Mouse (Mus musculus) kidney, postnatal 36 days (tissue): ENCODE data around the gene Mapk11.
A peak's percentile ranks its signal among the peaks of the same experiment; 100 is the strongest.

Experiments used
- DNase-seq, 2 experiments: peaks; one replicate each; pipeline ENCODE4 v3.0.0; 2021 to 2022; ENCODE audit warnings: mixed read lengths in 2 of 2

Gene Mapk11

DNA sequence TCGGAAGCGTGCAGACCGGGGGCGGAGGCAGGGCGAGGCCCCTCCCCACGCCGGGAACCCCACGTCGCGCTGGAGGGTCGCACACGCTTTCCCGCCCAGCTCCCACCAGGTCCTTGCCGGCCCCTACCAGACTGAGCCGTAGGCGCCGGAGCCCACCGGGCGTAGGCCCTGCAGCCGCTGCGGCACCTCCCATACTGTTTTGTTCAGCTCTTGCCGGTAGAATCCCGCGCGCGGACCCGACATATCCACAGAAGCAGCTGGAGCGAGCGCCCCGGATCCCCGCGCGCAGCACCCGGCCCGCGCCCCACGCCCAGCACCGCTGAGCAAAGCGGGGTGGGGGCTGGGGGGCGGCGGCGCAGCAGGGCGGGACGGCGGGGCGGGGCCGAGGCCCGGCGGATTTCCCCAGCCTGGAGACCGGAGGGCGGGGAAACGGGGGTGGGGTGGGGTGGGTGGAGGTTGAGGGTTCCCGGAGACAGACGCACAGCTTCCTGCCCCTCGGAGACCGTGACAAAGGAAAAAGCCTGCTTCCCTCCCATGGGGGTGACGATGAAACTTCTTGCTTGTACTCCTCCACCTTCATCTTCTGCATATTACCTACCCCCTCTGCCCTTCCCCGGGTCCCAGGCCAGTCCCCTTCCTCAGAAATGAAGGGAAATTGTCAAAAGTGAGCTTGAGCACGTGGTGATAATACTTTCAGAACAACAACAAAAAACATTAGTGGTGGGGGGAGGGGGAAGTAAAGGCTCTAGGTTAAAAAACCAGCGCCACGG lies at the start of gene Mapk11:
Gene Mapk11, minus strand, starts transcription at position 358 of the 770 bp plus-strand sequence.
- DNase-seq = peak; percentile 54 to 73

DNA sequence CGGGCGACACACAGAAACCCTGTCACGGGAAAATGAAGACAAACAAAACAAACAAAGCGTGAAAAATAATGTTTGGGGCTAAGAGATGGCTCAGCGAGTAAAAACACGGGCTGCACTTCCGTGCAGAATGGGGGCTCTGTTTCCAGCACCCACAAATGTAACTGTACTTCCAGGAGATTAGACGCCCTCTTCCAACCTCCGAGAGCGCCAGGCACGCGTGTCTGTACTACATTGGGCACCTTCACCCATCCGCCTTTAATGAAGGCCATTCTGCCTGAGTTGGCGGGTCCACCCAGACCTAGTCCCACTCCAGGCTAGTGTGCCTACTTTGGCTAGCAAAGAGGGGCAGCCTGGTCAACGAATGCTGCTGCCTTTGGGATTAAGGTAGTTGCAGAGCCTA lies 47.6 kb upstream of the Mapk11 start:
- no peak for DNase-seq

DNA sequence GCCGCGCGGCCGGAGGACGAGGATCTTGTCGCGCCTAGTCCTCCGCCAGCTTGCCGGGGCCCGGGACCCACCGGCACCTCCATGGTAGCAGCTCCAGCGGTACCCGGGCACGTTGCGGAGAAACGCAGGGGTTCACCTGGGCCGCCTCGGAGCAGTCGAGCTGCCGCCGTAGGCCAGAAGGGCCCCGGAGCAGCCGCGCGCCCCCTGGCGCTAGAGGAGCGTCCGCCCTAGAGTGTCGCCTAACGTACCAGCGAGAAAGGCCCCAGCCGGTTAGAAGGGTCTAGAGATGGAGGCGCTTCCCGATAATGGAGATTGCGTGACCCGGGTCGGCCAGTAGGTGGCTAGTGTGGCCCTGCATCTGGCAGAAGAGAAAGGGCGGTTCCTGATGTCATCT lies 46.9 kb upstream of the Mapk11 start, which contains the start of gene Dennd6b:
Gene Dennd6b, minus strand, starts transcription at position 184 of the 394 bp plus-strand sequence.
- DNase-seq = peak; percentile 97 to 98

DNA sequence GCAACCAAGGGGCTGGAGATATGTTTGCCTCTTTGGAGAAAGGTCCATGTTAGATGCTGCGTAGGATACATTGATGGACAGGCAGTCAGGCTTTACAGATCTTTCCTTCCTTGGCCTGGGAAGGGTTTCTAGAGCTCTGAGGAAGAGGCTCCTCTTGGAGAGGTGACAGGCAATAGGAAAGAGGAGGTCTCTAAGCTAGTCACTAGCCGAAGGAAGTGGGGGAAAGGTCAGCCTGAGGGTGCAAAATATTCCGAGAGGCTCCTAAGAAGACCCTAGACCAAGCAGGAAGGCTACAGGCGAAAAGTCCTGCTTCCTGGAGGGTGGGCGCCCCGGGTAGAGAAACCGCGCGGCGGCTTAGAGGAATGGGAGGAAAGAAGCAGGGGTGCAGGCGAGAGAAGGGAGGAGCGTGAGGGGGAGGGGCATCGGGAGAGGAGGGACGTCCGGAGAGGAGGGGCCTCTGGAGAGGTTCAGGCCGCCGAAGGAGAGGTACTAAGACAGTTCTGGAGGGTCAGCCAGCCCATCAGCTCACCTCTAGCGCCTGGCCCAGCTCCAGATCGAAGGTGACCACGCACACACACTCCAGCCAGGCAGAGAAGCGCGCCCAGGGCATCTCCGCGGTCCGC lies 46.4 kb upstream of the Mapk11 start:
- DNase-seq = peak; percentile 95 to 97

DNA sequence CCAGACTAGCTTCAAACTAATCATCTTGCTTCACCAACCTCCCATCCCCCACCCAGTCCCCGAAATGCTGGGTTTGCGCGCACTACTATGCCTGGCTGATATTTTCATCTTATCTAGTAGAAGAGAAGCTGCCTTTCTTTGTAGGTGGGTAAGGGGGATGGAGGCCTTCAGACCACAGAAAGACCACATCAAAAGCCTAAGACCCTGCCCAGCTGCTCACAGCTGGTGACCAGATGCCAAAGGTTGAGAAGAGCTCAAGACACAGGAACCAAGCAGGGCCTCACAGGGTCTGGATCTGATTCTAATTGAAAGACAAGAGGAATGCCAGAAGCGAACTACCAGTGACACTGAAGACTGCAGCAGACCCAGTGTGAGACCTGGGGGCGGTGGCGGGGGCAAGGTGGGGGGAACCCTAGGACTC lies 45.8 kb upstream of the Mapk11 start:
- peak in 1 of 2 experiments; percentile 22 for DNase-seq

DNA sequence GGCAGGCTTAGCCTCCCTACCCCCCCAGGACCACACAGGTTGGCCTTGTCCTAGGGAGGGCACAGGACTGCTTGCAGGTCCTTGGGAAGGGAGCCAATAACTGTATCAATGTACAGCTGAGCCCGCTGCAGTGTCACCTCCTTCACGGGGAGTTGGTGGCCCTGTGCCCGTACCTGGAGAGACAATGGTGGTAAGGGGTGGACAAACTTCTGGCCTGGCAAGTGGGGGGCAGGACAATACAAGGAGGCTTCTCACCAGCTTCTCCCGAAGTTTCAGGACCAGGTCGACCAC lies 35.5 kb upstream of the Mapk11 start:
- DNase-seq = no peak

DNA sequence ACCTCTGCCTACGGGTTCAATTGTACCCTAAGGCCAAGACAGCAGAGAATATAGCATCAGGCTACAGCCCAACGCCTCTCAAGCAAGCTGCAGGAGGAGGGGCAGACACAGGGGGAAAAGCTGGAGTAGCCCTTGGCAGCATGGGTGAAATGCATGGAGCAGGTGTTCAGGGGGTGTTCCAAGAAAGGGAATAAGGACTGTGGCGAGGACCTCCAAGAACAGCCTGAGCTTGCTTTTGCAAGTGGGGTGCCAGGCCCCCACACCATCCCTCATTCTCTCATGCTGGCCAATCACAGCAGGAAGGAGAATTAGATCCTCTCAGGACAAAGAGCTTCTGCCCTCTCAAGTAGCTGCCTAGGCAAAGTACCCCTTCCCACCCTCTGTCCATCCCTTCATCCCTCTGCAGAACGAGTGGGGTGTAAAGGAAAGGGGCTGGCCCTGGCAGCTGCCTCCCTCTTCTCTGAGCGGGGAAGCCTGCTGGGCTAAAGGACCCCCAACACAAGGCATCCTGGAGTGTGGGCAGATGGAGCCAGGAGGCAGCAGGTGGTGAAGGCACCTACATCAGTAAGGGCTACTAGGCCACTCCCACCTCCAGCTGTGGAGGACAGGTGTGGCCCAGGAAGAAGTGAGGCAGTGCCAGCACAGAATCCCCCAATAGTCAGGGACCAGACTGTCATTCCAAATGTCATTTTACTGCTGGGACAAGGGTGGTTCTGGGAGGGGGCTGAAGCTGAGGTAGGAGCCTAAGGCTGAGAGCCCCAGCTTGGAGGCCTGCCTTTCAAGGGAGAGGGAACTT lies 34.9 kb upstream of the Mapk11 start:
- no peak for DNase-seq

DNA sequence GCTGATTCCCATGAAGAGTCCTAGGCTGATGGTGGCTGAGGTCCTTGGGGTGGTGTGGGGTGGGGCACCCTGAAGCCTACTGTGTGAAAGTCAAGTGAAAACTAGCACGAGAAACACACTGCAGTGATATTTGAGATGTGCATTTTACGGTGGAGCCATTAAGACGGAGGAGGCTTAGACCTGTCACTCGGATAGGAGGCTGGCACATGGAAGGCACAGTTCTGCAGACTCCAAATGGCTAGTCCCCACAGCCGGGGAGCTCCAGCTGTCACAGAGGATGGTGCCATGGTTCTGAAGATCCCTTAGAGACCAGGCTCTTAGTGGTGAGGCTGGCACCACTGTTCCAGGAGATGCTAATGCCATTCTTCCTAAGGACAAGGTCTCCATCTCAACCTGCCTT lies 33.4 kb upstream of the Mapk11 start:
- no peak for DNase-seq

DNA sequence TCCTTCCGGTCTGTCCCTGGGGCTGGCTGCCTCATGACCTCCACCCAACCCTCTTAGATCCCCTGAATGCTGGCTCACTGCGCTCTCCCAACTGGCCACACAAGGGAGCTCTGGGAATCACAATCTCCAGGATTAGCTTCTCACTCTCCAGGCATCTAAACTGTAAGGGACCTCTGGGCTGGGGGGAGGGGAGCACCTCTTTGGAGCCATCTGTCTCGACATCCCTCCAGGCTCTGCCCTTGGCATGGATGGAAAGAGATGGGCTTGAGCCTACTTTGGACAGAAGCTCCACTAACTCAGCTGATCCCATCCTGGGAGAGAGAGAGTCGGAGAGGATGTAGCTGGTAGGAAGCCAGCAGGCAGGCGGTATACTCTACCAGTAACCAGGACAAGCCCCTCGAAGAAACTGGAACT lies 32.9 kb upstream of the Mapk11 start:
- peak; percentile 53 to 61 for DNase-seq

DNA sequence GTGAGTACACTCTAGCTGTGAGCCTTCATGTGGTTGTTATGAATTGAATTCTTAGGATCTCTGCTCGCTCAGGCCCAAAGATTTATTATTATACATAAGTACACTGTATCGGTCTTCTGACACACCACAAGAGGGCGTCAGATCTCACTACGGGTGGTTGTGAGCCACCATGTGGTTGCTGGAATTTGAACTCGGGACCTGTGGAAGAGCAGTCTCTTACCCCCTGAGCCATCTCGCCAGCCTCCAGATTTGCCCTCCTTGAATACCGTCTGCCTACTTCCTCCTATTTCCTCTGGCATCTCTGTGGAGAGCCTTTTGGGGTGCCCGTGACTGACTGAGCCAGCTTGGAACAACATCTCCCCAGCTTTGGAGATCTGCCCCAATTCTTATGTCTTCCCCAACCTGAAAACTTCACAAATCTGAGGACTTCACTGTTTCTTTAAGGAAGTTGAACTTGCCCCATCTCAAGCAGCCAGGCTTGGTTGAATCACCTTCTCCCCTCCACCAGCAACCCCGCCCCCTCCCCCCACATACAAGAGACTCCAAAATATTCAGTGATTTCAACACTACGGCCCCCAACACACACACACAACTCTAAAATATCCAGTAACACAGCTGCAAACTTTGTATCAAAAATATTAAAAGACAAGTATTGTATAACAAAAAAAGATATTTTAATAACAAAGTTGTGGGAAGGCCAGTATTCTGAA lies 32.3 kb upstream of the Mapk11 start:
- no peak for DNase-seq

DNA sequence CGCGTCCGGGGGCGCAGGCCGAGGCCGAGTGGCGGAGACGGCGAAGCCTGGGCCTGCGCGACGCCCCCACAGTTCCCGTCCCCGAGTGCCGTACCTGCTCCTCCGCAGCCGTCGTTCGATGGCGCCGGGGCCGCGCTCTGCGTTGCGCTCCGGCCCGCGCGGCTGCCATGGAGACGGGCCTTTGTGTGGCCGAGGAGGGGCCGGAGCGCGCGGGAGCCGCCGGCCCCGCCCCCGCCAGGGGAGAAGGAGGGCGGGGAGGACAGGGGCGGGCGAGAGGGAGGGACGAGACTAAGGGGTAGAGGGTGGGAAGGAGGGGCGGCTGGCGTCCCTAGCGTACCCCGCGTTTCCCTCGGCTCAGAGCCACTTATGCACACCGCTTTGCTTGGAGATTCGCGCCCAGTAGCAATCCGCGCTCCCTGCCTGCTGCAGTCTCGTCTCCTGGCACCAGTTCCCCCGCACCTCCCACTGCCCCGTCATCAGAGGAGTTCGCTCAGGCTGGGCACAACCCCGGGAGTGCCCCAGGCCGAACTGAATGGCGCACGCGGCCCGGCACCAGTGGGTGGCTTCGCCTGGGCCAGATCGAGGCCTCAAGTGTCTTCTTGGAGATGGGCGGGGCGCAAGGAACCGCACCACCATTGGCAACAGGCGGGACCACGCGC lies 31.3 kb upstream of the Mapk11 start, which contains the start of gene Plxnb2:
Gene Plxnb2, minus strand, starts transcription at position 218 of the 659 bp plus-strand sequence.
- peak; percentile 84 to 92 for DNase-seq

DNA sequence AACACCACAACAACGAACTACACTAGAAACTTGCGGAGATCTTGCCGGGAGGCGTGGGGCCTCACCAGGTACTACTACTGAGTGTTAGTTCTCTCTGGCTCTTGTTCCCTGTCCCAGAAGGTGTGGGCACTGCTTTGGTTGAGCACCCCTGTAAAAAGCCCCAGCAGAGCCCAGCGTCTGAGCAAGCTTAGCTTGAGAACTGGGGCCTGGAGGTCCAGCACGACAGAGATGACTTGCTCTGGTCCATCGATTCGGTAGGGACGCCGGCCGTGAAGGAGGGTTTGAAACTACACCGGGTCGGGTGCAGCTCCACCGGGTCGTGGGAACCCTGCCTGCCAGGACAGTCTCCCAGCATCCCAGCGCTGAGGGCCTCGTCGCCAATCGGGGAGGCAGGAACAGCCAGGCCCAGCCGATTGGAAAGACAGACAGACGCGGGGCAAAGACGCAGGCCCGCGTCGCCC lies 30.7 kb upstream of the Mapk11 start:
- peak in 1 of 2 experiments; percentile 63 for DNase-seq

DNA sequence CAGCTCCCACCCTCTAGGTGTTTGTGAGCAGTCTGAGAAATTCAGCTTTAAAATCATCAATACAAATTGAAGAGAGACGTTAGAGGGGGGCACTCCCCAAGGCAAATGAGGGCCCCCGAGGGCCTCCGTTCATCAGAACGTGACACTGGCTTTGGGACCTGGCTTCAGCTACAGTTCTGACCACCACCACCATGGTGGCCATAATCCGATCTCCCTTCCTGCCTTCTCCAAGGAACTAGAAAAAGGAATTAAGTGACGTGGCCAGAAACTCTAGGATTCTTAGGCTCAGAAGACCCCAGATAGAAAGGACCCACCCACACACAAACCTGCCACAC lies 30.2 kb upstream of the Mapk11 start:
- no peak for DNase-seq

DNA sequence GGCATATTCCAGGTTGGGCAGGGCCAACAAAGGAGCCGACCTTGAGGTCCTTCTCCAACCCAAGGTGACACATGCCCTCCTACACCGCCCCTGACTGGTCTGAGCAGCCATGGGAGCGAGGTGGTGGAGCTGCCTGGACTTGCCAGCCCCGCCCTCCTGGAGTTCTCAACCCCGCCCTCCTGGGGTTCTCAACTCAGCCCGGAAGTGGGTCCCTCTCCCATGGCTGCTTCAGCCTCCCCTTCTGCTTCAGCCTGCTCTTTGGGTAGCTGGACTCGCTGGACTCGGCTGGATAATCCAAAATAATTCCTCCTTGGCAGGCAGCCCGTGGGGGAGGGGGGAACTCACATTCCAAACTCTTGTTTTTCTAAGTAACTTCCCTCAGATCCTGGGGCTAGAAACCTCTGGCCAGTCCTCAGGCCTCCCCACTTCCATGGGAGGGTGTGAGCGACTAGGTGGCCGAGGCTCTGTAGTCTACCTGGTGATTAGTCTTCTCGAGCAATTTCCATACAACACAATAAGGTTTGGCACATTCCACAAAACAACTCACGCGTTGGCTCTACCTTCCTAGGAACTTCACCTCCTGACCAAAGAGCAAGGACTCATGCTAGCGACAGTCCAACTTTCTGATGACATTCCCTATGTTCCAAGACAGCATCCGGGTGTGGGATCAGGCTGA lies 29.7 kb upstream of the Mapk11 start:
- peak; percentile 92 to 96 for DNase-seq

DNA sequence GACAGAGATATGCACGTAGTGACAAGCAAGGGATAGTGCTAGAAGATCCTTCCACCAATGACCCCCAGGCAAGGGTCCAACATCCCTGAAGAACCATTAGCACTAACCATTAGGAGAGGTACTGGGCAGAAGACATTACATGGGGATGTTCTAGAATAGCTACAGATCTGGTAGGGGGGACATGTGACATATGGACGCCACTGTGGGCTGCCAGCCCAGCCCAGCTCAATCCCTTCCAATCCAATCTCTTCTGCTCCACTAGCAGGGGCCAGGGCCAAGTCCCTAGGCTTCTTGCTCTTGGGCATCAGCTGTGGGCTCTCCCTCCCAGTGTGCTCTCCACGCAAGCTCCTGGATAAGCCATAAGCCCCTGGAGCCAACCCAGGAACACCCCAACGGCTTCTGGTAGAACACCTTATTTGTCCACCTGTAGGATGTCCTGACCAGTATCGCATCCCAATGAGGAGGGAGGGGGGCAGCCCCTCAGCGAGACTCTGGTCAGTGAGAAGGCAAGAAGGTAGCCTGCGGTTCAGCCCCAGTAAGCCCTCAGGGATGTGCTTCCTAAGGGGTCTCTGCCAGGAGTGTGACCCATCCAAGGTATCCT lies 28.9 kb upstream of the Mapk11 start:
- DNase-seq = no peak

DNA sequence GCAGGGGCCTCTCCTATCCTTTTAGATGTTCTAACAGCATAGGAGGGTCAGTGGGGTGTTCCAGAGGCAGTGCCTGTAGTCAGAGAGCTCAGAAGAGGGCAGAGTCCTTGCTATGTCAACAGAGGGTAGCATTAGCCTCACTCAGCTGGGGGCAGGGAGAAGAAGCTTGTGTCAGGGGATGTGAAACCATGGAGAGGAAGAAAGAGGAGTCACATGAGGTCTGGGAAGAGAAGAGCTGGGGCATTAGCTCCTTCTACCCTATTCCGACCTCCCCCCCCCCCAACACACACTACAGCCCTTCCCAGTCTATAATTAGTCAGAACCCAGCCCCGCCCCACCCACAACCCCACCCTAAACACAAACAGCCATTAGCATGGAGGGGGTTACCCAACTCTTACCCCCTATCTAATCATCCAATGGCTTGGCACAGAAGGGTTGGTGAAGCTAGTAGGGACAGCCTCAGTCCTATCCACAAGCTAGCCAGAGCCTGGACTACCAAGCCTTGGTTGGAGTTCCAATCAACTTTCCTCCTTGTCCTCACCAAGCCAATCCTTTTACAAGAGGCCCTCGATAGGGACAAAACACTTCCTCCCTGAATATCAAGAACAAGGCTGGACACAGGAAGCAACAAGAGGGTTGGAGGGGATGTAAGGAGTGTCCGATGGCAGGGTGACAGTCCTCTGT lies 28.3 kb upstream of the Mapk11 start:
- DNase-seq = peak; percentile 54 to 56

DNA sequence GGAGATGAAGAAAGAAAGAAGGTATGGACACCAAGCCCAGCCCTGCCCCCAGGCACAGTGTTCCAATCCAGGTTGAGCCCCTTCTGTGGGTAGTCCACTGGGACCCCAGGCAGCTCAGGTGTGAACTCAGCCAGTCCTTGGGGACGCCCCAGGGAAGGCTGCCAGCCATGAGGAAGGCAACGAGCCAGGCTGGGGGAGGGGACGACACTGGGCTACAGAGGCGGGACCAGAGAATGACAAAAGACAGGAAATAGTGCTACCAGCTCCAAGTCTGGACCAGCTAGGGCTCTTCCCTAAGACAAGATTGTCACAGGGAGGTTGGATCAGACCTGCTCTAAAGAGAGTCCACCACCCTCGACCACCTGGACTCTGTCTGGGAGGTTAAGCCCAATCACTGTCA lies 27.7 kb upstream of the Mapk11 start:
- peak; percentile 94 to 96 for DNase-seq

DNA sequence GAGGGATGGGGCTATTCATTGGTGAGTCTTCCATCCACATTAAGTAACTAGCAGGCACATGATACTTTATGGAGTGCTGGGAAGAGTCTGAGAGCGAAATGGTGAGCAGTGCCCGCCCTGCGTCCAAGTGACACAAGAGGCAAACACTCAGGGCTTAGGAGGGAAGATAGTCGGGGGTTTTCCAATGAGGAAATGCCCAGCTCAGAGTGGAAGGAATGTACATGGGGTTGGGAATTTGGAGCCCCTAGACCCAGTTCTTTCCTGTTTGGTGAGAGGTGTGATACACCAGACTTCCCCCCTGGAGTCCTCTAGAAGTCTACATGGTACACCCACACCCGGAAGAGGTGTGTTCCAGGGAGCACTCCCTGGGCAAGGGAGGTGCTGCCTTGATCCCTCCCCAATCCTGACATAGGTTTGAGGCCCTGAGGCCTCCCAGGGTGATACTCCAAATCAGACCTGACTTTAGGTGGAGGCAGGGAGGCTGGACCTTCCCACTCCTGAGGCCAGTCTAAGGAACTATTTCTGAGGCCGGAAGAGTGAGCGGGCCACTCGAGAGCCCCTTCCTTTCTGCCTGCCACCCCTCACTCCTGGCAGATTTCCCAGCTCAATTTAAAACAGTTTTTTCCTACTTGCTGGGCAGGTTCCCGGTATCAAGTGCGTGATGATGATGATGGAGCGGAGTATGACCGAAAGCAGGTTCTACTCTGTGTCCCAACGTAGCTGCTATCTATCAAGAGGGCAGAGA lies 26.2 kb upstream of the Mapk11 start:
- no peak for DNase-seq

DNA sequence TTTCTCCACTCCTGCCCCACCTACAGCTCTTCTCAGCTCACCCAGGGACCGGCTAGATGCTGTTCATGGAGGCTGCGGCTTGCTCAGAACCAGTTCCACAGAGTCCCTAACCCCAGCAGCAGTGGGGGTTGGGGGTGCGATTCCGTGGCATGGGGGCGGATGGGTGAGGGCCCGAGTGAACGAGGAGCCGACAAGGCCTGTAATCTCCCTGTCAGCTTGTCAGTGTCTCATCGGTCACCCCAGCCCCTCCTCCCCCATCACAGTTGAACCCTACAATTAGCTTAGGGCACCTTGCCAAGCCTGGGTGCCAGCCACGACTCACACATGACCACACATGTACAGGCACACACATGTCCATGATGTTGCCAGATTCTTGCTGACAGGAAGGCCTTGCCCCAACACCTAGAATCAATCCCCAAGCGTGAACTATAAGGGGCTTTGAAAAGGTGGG lies 25.5 kb upstream of the Mapk11 start:
- peak in 1 of 2 experiments; percentile 58 for DNase-seq

DNA sequence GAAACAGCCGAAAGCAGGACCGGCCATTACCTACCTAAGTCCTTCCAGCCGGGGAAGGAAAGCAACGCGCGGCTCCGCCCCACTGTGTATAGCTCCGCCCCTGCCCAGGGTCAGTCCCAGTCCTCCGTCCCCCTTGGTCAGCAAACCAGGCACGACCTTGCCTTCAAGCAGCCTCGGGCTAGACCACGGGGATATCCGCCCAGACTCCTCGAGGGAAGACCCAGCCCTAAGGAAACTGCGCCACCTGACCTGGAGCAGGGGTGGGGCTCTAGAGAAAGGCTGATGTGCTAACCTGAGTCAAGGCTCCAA lies 24.4 kb upstream of the Mapk11 start:
- DNase-seq = peak; percentile 92 to 93
